Mouse (Mus musculus): Measurements from ENCODE around the gene Tmem143. TPM values are rescaled to one million over a fixed set of nuclear protein-coding genes. Genes with fewer than 3 reads are reported as not detected.
"Not testable (repeated sequence)": the region's sequence is repeated elsewhere in the genome, so short reads cannot be mapped to it uniquely, and the experiment has no call there.

Gene Tmem143
- polyA plus RNA-seq, 1 experiment from 2014 or later: 4.6 TPM

DNA sequence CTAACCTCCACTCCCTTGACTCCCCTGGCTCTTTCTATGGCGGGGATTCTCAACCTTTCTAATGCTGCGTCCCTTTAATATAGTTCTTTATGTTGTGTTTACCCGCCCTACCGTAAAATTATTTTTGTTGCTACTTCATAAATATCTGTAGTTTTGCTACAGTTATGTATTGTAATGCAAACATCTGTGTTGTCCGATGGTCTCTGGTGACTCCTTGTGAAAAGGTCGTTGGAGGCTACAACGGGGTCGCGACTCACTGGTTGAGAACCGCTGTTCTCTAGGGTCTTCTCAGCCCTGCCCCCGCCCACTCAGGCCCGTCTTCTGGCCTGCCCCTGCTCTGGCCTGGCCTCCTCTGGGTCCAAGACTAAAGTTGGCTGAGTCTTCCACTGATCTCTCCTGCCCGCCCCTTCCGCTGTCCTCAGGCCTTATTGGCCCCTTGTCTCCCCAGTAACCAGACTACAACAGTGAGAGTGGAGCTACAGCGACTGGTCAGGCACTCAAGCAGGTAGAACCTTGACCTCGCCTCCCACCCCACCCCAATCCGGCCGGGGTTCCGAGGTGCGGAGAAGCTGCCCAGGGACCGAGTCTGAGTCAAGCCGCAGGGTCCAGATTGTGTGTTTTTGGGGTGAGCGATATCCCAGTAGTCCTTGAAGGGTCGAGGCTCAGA lies 27.2 kb downstream of the Tmem143 start, which contains the start of gene Ccdc114:
TSS of gene Ccdc114 (plus strand) at position 311 of the 667 bp plus-strand sequence.
- Histone ChIP-seq H3K4me3 (ENCODE audit: low read depth, low read length) (peak within 1 kb of the TSS; percentile 41), H3K27me3 (ENCODE audit: control insufficient read depth, insufficient read depth, low read length) (0 out of 2 replicates have a peak, but pooled peaks cover under 1% of the 10 kb centered on the region), H3K9ac (ENCODE audit: low read depth, low read length) (peak within 1 kb of the TSS; percentile 53; the same call in 1 of the 2 replicates), H3K4me2 (replicated peaks; ENCODE audit: low read depth, low read length) (peak within 1 kb of the TSS; percentile 44), H3K9me3 (ENCODE audit: control insufficient read depth, low read length) (no peaks in the 10 kb centered on the region), H3K4me1 (replicated peaks; ENCODE audit: control insufficient read depth, insufficient read depth, low read length) (peaks cover 5% of the 10 kb centered on the region), H3K27ac (ENCODE audit: low read depth, low read length) (peak within 1 kb of the TSS; percentile 72), H3K36me3 (ENCODE audit: control insufficient read depth, insufficient read depth, low read length) (no peaks in the 10 kb centered on the region)
- WGBS: 7% methylated on average over 24 of the region's 24 CpGs
- DNase-seq (ENCODE audit: low spot score): peak; percentile 49
- ATAC-seq (ENCODE audit: low FRiP score): peak; percentile 48

DNA sequence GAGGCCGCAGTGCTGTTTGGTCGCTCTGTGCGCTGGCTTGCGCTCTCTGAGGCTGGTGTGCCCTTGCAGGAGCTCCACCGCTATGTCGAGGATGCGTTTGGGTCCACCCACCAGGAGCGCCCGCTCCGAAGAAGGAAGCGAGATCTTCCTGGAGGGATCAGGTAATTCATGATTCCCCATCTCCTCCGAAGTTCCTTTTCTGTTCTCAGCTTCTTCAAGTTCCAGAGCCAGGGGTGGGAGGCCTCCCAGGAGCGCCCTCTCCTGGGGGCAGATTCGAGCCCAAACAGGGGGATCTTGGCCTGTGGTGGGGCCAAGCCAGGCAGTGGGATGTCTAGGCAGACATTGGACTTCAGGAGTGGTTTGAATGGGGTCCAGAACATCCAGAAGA lies 27.7 kb downstream of the Tmem143 start:
- WGBS: 11% methylated on average over 14 of the region's 14 CpGs

GRCm38 (mm10) chr7:45928626-45929295 lies 32.0 kb downstream of the Tmem143 start:
- Histone ChIP-seq H3K9ac (ENCODE audit: low read depth, low read length) (no peak overlapping the region), H3K4me3 (ENCODE audit: low read depth, low read length) (no peak overlapping the region), H3K4me1 (replicated peaks; ENCODE audit: control insufficient read depth, insufficient read depth, low read length) (no peaks in the 10 kb centered on the region), H3K27ac (ENCODE audit: low read depth, low read length) (no peak overlapping the region), H3K9me3 (ENCODE audit: control insufficient read depth, low read length) (no peaks in the 10 kb centered on the region; the same call in 1 of the 2 replicates), H3K27me3 (ENCODE audit: control insufficient read depth, insufficient read depth, low read length) (0 out of 2 replicates have a peak, but pooled peaks cover 2% of the 10 kb centered on the region), H3K4me2 (replicated peaks; ENCODE audit: low read depth, low read length) (no peak overlapping the region), H3K36me3 (ENCODE audit: control insufficient read depth, insufficient read depth, low read length) (no peaks in the 10 kb centered on the region)
- no peak for ATAC-seq (ENCODE audit: low FRiP score)
- WGBS: 12% methylated on average over 21 of the region's 23 CpGs
- DNase-seq (ENCODE audit: low spot score): no peak

More for the DNA sequence above, 27.7 kb downstream of the Tmem143 start:
- Histone ChIP-seq H3K4me3 (ENCODE audit: low read depth, low read length) (peak overlapping the region; percentile 14; the same call in 1 of the 2 replicates), H3K9me3 (ENCODE audit: control insufficient read depth, low read length) (no peaks in the 10 kb centered on the region), H3K27me3 (ENCODE audit: control insufficient read depth, insufficient read depth, low read length) (0 out of 2 replicates have a peak, but pooled peaks cover 2% of the 10 kb centered on the region), H3K27ac (ENCODE audit: low read depth, low read length) (0 out of 2 replicates have a peak overlapping the region, but pooled peaks have one; percentile 11), H3K4me2 (replicated peaks; ENCODE audit: low read depth, low read length) (peak overlapping the region; percentile 44; the same call in 1 of the 2 replicates), H3K4me1 (replicated peaks; ENCODE audit: control insufficient read depth, insufficient read depth, low read length) (peaks cover 5% of the 10 kb centered on the region), H3K36me3 (ENCODE audit: control insufficient read depth, insufficient read depth, low read length) (no peaks in the 10 kb centered on the region), H3K9ac (ENCODE audit: low read depth, low read length) (no peak overlapping the region)
- ATAC-seq (ENCODE audit: low FRiP score) (no peak), DNase-seq (ENCODE audit: low spot score) (peak; percentile 25)

GRCm38 (mm10) chr7:45929688-45930087 lies 32.9 kb downstream of the Tmem143 start:
- no peak overlapping the region for H3K27ac ChIP-seq (ENCODE audit: low read depth, low read length)
- H3K4me1 ChIP-seq (replicated peaks; ENCODE audit: control insufficient read depth, insufficient read depth, low read length): no peaks in the 10 kb centered on the region
- no peaks in the 10 kb centered on the region; the same call in 1 of the 2 replicates for H3K9me3 ChIP-seq (ENCODE audit: control insufficient read depth, low read length)
- 0 out of 2 replicates have a peak, but pooled peaks cover 2% of the 10 kb centered on the region for H3K27me3 ChIP-seq (ENCODE audit: control insufficient read depth, insufficient read depth, low read length)
- no peak overlapping the region for H3K4me3 ChIP-seq (ENCODE audit: low read depth, low read length)
- WGBS: 81% methylated on average over 1 of the region's 1 CpGs
- H3K9ac ChIP-seq (ENCODE audit: low read depth, low read length): no peak overlapping the region
- no peak for DNase-seq (ENCODE audit: low spot score)
- ATAC-seq (ENCODE audit: low FRiP score): no peak
- no peaks in the 10 kb centered on the region for H3K36me3 ChIP-seq (ENCODE audit: control insufficient read depth, insufficient read depth, low read length)
- H3K4me2 ChIP-seq (replicated peaks; ENCODE audit: low read depth, low read length): no peak overlapping the region

DNA sequence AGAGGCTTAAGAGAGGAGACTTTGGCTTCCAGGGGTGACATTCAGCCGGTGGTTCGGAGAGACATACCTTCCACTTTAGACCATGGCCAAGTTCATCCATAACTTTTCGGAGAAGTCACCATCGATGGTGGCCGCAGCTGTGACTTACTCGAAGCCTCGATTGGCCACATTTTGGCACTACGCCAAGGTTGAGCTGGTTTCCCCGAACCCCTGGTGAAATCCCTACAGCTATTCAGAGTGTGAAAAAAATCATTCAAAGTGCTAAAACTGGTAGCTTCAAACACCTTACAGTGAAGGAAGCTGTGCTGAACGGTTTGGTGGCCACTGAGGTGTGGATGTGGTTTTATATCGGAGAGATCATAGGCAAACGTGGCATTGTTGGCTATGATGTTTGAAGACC lies 37.0 kb downstream of the Tmem143 start:
- 93% methylated on average over 12 of the region's 12 CpGs for WGBS
- H3K4me1 ChIP-seq (replicated peaks; ENCODE audit: control insufficient read depth, insufficient read depth, low read length); H3K9ac ChIP-seq (ENCODE audit: low read depth, low read length); H3K27me3 ChIP-seq (ENCODE audit: control insufficient read depth, insufficient read depth, low read length); H3K36me3 ChIP-seq (ENCODE audit: control insufficient read depth, insufficient read depth, low read length); H3K9me3 ChIP-seq (ENCODE audit: control insufficient read depth, low read length); ATAC-seq (ENCODE audit: low FRiP score); H3K4me3 ChIP-seq (ENCODE audit: low read depth, low read length); DNase-seq (ENCODE audit: low spot score); H3K27ac ChIP-seq (ENCODE audit: low read depth, low read length); H3K4me2 ChIP-seq (replicated peaks; ENCODE audit: low read depth, low read length): not testable (repeated sequence)

DNA sequence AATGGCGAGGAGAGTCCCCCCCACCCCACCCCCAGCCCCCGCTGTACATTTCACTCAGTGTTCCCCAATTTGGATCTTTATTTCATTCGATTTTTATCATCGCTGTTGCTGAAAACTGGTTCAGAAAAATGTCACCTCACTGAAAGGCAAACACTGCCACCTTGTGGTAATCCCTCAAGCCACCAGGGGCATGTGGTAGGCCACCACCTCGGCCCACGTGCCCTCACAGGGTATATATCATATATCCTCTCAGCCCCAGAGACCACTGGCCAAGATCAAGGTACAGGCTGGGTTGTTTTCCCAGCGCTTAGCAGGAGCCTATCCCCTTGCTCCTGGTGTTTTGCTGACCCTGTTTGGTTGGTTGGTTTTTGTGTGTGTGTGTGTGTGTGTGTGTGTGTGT lies 38.4 kb downstream of the Tmem143 start:
- Histone ChIP-seq H3K9me3 (ENCODE audit: control insufficient read depth, low read length) (no peaks in the 10 kb centered on the region; the same call in 1 of the 2 replicates), H3K4me1 (replicated peaks; ENCODE audit: control insufficient read depth, insufficient read depth, low read length) (no peaks in the 10 kb centered on the region), H3K27ac (ENCODE audit: low read depth, low read length) (no peak overlapping the region), H3K9ac (ENCODE audit: low read depth, low read length) (no peak overlapping the region), H3K4me2 (replicated peaks; ENCODE audit: low read depth, low read length) (no peak overlapping the region), H3K4me3 (ENCODE audit: low read depth, low read length) (no peak overlapping the region), H3K36me3 (ENCODE audit: control insufficient read depth, insufficient read depth, low read length) (no peaks in the 10 kb centered on the region), H3K27me3 (ENCODE audit: control insufficient read depth, insufficient read depth, low read length) (no peaks in the 10 kb centered on the region)
- DNase-seq (ENCODE audit: low spot score) (peak; percentile 81), ATAC-seq (ENCODE audit: low FRiP score) (no peak)
- WGBS: 31% methylated on average over 7 of the region's 7 CpGs

DNA sequence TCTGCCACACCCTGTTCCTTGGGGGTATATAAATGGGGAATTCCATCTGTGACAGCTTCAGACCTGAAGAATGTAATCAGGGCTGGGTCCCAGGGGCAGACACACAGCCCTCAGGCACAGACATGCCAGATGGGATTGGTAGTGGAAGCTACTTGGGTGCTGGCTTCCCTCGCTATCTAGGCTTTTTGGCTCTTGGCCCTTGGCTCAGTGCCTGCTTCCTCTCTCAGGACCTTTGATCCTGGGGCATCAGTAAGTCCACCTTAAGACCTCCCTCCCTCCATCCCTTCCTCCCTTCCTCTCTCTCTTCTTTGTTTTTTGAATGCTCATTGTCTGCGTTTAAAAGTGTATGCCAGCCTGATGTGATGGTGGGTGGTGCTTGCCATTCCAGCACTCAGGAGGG lies 43.1 kb downstream of the Tmem143 start:
- DNase-seq (ENCODE audit: low spot score) (no peak), ATAC-seq (ENCODE audit: low FRiP score) (no peak)
- 54% methylated on average over 2 of the region's 2 CpGs for WGBS
- Histone ChIP-seq H3K4me3 (ENCODE audit: low read depth, low read length) (no peak overlapping the region), H3K9ac (ENCODE audit: low read depth, low read length) (no peak overlapping the region), H3K27me3 (ENCODE audit: control insufficient read depth, insufficient read depth, low read length) (no peaks in the 10 kb centered on the region), H3K4me2 (replicated peaks; ENCODE audit: low read depth, low read length) (no peak overlapping the region), H3K36me3 (ENCODE audit: control insufficient read depth, insufficient read depth, low read length) (no peaks in the 10 kb centered on the region), H3K9me3 (ENCODE audit: control insufficient read depth, low read length) (no peaks in the 10 kb centered on the region), H3K27ac (ENCODE audit: low read depth, low read length) (no peak overlapping the region), H3K4me1 (replicated peaks; ENCODE audit: control insufficient read depth, insufficient read depth, low read length) (no peaks in the 10 kb centered on the region)

- Histone ChIP-seq H3K27me3 (ENCODE audit: control insufficient read depth, insufficient read depth, low read length) (no peaks in the 10 kb centered on the region), H3K4me2 (replicated peaks; ENCODE audit: low read depth, low read length) (no peak overlapping the region), H3K9ac (ENCODE audit: low read depth, low read length) (no peak overlapping the region), H3K36me3 (ENCODE audit: control insufficient read depth, insufficient read depth, low read length) (no peaks in the 10 kb centered on the region), H3K9me3 (ENCODE audit: control insufficient read depth, low read length) (no peaks in the 10 kb centered on the region), H3K4me3 (ENCODE audit: low read depth, low read length) (no peak overlapping the region), H3K4me1 (replicated peaks; ENCODE audit: control insufficient read depth, insufficient read depth, low read length) (no peaks in the 10 kb centered on the region), H3K27ac (ENCODE audit: low read depth, low read length) (no peak overlapping the region)
- 90% methylated on average over 9 of the region's 9 CpGs for WGBS
- no peak for ATAC-seq (ENCODE audit: low FRiP score)
- no peak for DNase-seq (ENCODE audit: low spot score)
These were observed 45.2 kb downstream of the Tmem143 start for GRCm38 (mm10) chr7:45941986-45942385.

Data from hindbrain, embryonic 11.5 days (tissue).